Mouse (Mus musculus) cerebellum, postnatal 14 days (tissue): ENCODE results near the gene Ptprg.

Source experiments
- DNase-seq, 2 experiments: peaks; one replicate each; pipeline ENCODE4 v3.0.0; 2021; ENCODE audit warnings: mixed read lengths in 2 of 2

Ptprg gene

DNA sequence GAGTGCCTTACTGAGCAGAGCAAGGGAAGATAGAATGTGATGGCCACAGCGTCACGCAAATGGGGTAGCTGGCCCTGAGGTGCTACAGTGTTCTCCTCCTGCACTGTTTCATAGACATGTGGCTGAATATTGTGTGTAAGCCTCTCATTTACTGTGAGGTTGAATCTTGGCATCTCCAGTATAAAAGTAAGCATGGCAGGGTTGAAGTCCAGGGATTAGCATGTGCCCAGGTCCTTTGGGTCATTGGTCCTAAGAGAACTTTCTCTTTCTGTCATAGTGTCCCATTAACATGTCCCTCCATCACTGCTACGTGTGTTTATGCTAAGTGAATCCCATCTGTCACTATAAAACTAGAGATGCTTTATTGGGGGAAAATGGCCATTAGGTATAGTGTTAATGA, 138.2 kb downstream of the Ptprg start:
- no peak for DNase-seq

DNA sequence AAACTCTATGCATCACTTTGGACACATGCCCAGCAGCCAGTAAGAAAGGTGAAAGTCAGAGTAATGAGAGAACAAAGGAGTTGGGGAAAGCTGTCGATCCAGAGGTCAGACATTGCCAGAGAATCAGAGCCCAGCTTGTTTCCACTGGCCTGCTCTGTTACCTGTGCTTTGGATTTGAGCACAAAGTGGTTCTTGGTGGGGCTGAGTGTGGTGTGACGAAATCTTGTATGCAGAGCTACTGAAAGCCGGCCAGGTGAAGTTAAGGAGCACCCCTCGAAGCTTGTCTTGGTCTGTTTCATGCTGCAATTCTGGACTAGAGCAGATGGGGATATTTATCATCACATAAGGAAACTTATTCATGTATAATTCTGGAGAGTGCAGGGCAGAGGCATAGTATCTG, 145.5 kb downstream of the Ptprg start:
- no peak for DNase-seq

DNA sequence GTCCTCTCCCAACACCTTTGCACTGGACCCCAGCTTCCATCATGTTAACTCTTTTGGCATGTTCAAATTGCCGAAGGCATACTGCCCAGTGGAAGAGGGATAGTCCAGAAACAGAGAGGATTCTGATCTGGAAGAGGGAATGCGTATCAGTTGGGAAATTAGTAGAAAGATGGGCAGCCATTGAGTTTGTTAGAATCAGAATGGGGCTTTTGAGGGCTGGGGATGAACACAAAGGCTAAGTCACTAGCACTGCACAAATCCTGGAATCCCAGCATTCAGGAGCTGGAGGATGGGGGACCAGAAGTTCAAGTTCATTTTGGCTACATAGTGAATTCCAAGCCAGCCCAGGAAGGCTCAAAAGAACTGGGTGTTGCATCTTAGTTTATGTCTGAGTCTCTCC, 146.3 kb downstream of the Ptprg start:
- no peak for DNase-seq

DNA sequence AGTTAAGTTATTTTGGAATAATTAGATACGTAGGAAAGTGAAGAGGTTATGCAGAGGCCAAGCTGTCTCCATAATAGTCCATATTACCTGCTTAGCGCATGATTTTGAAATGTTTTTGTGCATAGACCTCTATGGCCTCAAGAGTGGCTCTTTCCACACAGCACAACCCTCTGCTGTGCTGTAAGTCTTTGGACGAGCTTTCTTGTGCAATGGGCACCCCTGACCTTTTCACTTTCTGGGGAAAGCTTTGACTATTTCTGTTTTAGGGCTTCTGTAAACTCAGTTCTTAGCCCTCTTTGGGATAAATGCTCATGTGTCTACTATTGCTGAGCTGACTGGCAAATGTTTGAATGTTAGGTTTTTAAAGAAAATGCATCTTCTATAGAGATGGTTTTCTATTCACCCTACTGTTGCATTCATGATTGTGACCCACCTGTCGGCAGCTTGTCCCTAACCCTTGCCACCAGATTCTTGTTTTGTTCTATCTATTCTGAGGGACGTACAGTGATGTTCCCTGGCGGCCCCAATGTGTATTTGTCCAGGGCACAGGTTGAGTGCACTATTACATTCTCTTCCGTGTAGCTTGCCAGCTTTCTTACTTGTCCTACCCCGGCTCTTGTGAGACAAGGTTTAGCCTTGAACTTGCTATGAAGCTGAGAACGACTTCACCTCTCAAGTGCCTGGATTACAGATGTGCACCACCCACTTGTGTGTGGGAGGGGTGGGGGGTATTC, 148.4 kb downstream of the Ptprg start:
- no peak for DNase-seq

DNA sequence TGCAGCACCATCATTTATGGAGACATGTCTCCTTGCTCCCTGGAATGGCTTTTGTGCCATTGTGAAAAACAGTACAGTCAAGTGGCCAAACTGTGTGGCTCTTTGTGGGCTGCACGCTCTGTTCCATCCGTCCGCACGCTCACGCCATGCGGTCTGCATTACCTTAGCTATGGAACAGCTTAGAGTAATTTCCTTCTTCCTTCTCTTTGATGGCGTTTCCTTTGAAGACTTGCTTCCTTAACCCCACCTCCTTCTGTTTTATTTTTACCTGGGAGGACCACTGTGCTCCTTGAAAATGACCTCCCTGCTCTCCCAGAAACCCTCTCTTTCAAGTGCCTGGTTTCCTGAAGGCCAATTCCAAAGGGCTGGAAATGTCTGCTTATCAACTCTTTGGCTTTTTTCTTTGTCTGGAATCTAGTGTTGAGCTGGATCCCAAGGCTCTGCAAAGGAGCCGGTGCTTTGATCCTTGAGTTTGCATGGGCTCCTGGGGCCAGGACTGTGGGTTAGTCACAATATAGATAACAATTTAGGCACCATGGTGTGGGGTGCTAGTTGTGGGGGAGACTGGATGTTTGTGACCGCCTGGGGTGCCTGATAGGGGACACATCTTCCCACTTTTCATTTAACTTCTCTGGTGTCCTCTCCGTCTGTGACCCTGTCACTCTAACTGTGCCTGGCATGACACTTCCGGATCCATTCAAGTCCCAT, 149.6 kb downstream of the Ptprg start:
- DNase-seq = no peak

DNA sequence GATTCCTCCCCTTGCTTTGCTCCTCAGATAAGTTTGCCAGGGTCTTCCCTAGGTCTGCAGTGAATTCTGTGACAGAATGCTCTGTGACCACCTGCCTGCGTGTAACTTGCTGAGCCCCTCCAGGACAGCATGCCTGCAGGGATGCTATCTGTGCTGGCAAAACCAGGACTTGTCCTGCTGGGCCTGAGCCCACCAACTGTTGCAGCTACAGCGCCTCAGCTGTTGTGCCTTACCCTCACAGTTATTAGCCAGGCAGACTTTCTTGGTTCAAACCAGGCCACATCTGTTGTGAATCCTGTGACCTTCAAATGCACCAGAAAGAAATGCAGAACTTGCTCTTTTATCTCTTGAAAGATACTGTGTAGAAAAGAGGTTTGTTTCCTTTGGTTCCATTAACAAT, 151.5 kb downstream of the Ptprg start:
- no peak for DNase-seq

DNA sequence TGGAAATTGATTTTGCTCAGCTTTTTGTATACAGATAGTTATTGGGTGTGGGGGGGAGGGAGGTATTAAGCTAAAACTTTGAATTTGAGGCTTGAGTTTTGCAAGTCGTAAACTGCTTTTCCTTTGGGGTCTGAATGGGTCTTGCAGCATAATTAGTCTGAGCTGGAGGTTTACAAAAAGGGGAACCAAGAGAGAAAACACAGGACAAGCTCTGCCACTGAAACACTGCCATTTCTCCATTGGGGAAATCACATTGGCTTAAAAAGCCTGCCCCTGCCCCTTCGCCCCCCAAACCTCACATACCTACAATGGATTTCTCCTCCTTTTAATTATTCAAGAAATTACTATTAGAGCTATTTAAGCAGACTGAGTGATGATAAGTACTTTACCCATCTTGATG, 156.0 kb downstream of the Ptprg start:
- DNase-seq = no peak

DNA sequence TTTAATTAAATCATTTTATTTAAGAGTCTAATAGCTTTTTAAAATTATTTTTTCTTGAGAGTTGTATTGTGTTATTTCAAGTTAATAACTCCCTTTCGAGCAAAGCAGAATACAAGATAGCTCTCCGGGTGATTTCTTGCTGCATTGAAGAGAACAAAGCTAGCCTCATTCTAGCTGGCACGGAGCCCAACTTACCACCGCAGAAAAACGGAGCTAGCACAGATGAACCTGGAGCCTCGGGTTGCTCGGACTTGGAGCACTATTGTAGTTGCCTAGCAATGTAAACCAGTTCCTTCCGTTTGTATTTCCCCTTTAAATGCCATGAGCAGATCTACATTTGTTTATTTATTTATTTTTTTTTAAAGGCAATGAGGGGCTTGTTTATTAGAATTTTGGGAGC, 156.5 kb downstream of the Ptprg start:
- DNase-seq = peak; percentile 82 to 85

DNA sequence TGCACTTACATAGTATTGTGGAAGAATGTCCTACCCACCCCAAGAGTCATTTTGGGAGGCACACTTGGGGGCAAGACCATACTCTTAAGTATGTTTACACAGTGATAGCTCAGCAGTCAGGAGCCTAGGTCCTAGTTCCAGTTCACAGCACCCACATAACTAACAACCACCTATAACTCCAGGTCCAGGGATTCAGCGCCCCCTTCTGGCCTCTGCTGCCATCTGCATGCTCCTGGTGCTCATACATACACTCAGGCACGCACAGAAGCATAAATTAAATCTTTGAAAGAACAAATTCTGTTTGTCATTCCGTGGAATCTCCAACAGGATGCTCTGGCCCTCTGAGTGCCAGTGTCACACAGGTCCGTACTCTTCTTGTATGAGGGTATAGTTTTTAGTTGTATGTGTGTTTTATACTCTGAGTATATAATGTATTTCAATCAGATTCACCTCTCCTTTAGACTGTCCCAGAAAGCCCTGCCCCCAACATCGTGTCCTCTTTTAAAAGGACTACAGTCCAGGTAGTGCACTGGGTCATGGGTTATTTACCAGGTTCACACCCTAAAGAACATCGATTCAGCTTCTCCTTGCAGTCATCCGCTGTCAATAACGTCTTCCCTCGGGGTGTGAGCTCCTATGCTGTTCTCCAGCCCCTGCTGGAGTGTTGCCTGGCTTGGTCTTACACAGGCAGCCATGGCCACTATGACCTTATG, 157.2 kb downstream of the Ptprg start:
- no peak for DNase-seq

DNA sequence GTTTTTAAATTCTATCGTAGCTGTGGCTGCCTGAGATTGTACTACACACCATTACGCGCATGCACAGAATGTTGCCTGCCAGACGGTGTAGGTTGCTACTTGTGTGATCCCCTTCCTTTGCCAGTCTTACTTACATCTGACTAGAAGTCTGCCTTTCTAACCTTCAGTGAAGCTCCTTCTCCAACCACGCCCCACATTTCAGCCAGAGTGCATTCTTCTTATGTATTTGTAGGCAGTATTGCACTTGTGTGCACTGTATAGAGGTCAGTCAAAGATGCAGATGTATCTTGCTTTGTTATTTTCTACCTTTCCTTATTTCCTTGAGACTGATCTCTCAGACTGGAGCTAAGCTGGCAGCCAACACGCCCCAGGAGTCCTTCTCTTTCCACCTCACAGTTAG, 158.8 kb downstream of the Ptprg start:
- DNase-seq = no peak

DNA sequence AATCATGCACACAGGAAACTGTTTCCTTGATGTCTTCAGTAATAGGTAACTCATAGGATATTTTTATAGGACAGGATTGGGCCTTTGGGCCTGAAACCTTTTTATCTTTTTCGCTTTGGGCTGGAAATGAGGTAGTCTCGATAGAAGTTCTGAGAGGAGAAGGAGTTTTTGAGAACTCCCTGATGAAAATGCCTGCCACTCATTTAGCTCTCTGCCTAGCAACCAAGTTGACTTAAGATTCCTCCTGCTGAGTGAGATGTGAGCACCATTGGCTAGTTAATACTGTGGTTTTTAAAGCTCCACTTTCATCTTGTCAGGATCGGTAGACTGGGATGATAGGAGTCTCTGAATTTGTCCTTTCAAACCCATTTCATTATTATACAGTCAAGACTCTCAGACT, 162.9 kb downstream of the Ptprg start:
- DNase-seq = no peak

DNA sequence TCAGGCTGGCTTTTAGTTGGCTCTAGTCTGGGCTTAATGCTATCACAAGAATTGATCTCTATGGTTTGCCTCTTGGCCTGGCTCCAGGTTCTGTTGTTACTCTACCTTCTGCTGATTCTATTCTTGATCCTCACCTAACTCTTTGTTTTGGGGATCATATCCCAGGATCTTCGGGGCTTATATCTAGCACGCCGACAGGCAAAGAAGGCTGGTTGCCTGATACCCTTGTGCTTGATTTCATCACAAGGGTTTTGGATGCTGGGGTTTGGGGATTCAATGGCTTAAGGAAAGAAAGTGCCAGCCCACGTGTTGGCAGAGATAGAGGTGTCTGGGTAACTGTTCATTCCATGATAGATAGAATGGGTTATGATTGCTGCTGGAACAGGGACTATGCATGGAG, 164.9 kb downstream of the Ptprg start:
- no peak for DNase-seq

DNA sequence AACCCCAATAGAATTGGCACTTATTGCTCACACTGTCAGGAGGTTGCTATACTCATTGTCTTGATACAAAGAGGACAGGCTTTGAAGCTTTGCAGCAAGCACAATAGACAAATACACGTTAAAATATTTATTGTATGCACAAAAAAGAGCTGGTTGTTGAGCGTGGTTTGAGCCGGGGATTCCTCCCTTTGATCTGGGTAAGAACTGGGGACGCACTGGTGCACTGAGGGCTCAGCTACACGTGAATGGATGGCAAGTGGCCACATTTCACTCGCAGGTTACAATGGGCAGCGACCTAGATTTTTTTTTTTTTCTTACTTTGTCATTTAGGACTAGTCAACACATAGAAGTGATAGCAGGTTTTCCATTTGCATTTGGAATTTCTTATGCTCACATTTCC, 165.9 kb downstream of the Ptprg start:
- peak in 1 of 2 experiments; percentile 19 for DNase-seq

DNA sequence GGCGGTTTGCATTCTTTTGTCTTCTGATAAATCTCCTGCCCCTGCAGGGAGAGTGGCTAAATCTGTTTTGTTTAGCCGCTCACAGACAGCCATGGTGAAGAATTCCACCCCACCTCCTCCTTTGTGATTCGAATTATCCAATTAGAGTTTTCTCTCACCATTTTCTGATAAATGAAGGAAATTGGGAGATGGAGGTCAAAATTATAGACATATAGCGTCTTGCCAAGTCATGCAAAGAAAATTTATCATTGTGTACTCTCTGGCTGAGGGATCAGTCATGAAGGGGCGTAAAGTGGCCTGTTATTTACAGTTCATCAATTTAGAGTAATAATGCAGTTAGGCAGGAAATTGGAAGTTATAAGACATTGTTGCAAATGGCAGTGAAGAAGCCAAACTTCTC, 168.8 kb downstream of the Ptprg start:
- DNase-seq = no peak

DNA sequence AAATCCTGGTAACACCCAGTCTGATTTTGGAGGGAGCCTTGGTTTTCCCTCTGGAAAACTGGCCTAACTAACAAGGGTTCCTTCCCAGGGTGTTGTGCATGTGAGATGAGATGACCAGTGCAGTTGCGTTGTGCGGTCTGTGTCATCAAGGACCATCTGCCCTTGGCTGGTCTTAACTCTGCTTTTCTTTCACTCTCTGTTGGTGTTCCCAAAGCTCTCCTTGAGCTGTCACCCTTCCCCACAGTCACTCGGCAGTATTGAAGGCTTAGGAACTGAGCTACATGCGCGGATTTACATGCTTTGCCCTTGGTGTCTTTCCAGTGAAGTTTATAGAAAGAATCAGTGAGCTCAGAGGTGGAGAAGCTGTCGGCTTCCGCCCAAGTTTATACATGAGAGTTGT, 170.5 kb downstream of the Ptprg start:
- DNase-seq = no peak

DNA sequence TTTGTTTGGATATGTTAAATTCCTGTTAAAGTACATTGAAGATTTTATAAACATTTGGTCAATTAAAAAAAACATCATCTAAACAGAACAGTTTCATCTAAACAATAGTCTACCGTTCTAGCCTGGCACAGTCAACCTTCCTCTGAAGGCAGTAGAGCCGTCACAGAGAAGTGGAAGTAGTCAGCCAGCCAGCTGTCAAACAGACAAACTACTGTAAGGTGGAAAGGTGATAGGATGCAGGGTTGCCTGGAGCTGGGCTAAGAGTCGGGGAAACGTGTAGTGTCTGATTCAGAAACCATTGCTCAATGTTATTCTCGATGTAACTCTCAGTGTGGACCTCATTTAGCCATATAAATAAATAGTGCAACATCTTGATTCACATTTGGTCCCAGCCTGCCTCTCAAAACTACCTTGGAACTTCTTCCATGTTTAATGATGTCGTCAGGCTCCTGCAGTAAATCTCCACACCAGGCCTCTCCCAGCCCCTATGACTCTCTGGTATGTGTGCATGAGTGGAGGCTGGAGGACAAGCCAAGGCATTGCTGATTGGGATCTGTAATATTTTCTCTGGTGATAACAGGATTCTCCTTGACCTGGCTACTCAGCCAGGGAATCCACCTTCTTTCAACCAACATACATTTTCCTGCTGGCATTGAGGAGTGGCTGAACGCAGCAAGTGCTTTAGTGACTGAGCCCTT, 178.0 kb downstream of the Ptprg start:
- DNase-seq = no peak

DNA sequence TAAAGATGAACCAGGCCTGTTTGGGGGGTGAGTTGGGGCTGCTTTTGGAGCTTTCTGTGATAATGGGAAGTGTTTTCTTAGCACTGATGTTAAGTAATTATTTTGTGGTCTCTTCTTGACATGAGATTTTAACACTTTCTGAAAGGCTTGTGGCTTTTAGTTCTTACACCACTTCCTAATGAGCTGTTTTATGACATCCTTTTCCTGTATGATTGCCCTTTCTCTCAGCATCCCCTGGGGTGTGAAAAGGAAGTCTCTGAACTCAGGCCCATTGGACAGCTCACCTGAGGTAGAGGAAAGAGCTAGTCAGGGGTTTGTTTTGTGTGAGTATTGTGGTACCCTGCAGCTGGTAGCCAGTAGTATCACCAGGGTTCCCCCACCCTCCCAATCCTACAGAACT, 179.0 kb downstream of the Ptprg start:
- no peak for DNase-seq

DNA sequence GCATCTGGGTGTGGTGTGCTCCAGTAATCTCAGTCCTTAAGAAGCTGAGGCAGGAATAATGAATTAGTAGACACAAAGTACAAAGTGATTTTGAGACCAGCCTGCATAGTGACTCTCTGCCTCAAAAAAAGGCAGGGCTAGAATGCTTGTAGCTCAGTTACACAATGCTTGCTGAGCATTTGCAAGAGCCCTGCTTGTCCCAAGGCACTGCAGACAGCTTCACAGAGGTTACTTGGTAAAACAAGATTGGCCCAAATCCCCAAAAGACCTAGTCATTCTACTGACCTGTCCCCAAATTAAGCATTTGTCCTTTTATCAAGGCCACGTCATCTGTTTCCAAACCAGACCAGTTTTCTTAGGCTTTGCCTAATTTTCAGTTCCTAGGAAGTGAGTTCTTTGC, 190.4 kb downstream of the Ptprg start:
- DNase-seq = no peak

DNA sequence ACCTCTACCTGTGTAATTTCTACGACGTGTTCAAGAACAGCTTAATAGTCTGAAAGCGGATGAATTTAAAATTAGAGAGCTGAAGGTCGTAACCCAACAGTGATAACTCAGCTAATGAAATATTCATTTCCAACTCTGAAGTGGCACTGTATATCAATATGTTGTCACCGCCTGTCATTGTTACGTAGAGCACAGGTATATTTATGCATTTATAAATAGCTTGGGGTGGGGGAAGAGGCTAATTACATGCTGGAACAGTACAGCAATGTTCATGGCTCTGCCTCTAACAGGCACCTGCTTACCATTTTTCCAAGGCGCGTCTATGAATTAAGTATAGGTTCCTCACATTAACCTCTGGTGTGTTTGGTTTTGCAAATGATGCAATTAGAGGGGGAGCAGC, 199.3 kb downstream of the Ptprg start:
- no peak for DNase-seq

DNA sequence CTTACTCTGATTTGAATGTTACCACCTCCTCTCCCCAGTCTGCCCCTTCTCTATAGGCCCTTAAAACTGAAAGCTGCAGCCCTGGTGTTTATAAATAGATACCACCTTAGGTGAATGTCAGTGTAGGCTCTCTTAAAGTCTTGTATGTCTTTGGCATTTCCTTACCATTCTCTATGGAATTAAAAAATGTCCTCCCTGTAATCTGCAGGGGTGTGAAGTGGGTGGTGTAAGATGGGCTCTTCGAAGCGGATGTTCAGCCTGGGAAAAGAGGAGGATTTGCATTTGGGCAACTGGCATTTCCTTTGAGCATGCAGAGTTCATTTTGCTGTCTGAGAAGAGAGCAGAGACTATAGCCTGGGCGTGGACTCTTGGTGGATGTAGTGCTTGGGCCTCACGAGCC, 201.3 kb downstream of the Ptprg start:
- DNase-seq = no peak

DNA sequence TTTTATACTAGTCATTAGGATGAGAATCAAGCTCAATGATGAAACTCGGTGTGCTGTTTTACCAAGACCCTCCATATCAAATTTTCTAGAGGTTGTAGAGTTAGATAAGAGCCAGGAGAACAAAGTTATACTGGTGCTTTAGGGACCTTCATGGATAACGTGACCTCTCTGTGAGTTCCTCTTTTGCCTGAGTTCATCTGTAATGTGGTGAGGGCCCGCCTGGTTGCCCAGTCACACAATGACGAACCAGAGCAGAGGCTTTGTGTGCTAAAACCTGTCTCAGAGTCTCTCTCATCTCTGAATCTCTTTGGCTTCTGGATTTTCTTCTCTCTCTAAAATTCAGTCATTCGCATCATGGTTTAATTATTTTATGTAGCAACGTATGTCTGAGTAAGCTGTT, 204.9 kb downstream of the Ptprg start:
- no peak for DNase-seq

DNA sequence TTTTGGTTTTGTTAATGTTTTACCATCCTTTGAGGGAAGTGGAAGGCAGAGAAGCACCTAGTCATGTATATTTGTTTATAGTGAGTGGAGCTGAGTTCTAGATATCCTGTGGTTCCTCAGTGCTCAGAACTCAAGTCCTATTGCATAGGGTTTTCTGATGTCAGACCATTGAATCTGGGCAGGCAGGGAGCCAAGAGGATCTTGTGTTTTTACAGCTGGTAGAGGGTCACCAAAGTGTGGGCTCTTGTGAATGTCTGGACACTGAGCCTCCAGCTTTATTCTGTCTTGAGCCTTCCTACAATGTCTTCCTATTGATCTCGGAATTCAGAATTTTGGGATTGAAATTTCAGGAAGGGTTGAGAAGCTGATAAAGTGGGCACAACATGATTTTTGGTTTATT, 206.0 kb downstream of the Ptprg start:
- peak in 1 of 2 experiments; percentile 7 for DNase-seq

DNA sequence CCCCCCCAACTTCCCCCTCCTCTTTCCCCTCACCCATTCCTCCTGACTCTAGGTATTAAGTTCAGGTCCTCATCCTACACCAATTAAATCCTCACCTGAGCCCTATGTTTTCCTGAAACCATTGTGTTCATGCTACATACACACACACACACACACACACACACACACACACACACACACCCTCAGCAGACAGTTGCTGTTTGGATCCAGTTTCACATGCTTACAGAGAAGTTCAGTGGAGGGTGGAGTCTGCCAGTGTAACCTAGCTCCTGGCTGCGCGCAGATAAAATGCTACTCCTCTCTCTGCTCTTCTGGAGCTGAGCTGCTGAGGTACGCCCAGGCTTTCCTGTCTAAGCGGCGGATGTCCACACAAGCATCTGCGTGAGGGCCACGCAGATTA, 209.7 kb downstream of the Ptprg start:
- no peak for DNase-seq

DNA sequence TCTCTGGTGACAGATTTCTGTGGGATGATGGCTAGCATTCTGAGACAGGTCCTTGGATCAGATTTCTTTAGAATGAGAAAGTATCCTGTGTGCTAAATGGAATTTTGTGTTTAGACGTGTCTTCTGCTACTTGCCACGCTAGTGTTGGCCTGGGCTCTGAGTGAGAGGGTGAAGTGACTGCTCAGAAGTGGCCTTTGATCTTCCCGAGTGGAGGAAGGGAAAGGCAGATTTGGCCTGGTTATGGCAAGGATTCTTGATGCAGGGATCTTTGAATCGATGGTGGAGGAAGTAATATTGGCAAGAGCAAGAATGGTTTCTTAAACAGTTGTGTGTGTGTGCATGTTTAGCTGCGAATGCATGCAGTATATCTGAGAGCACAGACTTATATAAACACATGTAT, 219.4 kb downstream of the Ptprg start:
- no peak for DNase-seq
